Mouse (Mus musculus): ENCODE measurements around the gene Trpm6.

Trpm6 gene

GRCm38 (mm10) chr19:18749598-18750339 lies at the start of gene Trpm6:
Gene Trpm6, plus strand, starts transcription at chr19:18749983.
- no peak for DNase-seq

- DNase-seq = no peak
Observed at GRCm38 (mm10) chr19:18708101-18708500, 41.7 kb upstream of the Trpm6 start.

GRCm38 (mm10) chr19:18710903-18711302 lies 38.9 kb upstream of the Trpm6 start:
- DNase-seq = no peak

- DNase-seq = no peak
Observed at GRCm38 (mm10) chr19:18711589-18711988, 38.2 kb upstream of the Trpm6 start.

GRCm38 (mm10) chr19:18712153-18712865 lies 37.5 kb upstream of the Trpm6 start:
- DNase-seq = no peak

GRCm38 (mm10) chr19:18712866-18713300 lies 36.9 kb upstream of the Trpm6 start, which contains the start of gene D030056L22Rik:
Gene D030056L22Rik, plus strand, starts transcription at chr19:18713193.
- DNase-seq = peak; percentile 99

- peak; percentile 73 for DNase-seq
Observed at GRCm38 (mm10) chr19:18713357-18713756, 36.4 kb upstream of the Trpm6 start.

GRCm38 (mm10) chr19:18716374-18716773 lies 33.4 kb upstream of the Trpm6 start:
- peak; percentile 76 for DNase-seq

GRCm38 (mm10) chr19:18720337-18720736 lies 29.4 kb upstream of the Trpm6 start:
- DNase-seq = no peak

GRCm38 (mm10) chr19:18725186-18725585 lies 24.6 kb upstream of the Trpm6 start:
- DNase-seq = no peak

- no peak for DNase-seq
Observed at GRCm38 (mm10) chr19:18730255-18730654, 19.5 kb upstream of the Trpm6 start.

- no peak for DNase-seq
Observed at GRCm38 (mm10) chr19:18731077-18731476, 18.7 kb upstream of the Trpm6 start.

- DNase-seq = no peak
Observed at GRCm38 (mm10) chr19:18735901-18736300, 13.9 kb upstream of the Trpm6 start.

GRCm38 (mm10) chr19:18739146-18739545 lies 10.6 kb upstream of the Trpm6 start:
- no peak for DNase-seq

GRCm38 (mm10) chr19:18743946-18744345 lies 5.8 kb upstream of the Trpm6 start:
- no peak for DNase-seq

- no peak for DNase-seq
Observed at GRCm38 (mm10) chr19:18746576-18747340, 3.0 kb upstream of the Trpm6 start.

- no peak for DNase-seq
Observed at GRCm38 (mm10) chr19:18747379-18747778, 2.4 kb upstream of the Trpm6 start.

- DNase-seq = no peak
Observed at GRCm38 (mm10) chr19:18757191-18757590, 7.4 kb downstream of the Trpm6 start.

- no peak for DNase-seq
Observed at GRCm38 (mm10) chr19:18757706-18758105, 7.9 kb downstream of the Trpm6 start.

- DNase-seq = no peak
Observed at GRCm38 (mm10) chr19:18758269-18758668, 8.5 kb downstream of the Trpm6 start.

GRCm38 (mm10) chr19:18758916-18759315 lies 9.1 kb downstream of the Trpm6 start:
- no peak for DNase-seq

- no peak for DNase-seq
Observed at GRCm38 (mm10) chr19:18766399-18766798, 16.6 kb downstream of the Trpm6 start.

- DNase-seq = no peak
Observed at GRCm38 (mm10) chr19:18771048-18771447, 21.3 kb downstream of the Trpm6 start.

Measured in thymus, postnatal 14 days (tissue).